Mouse (Mus musculus): ENCODE measurements at regions not wholly inside any gene's neighbourhood (a gene's known extent, or its start where the extent isn't known, plus 50 kb on each side); places are given as distances from the start of the nearest gene placed in this dataset.

- no peak for TF ChIP-seq TAL1 (IDR thresholded peaks at IDR 0.05; ENCODE audit: low read length)
- no peak for TF ChIP-seq GATA1 (IDR thresholded peaks at IDR 0.05; ENCODE audit: low read length)
Measured at GRCm38 (mm10) chr13:99696559-99696890, 180.2 kb upstream of the Map1b start.
